Mouse (Mus musculus) kidney, adult 9 months (tissue): ENCODE data around the gene Myoz2.

Experiments used
- DNase-seq: peaks from one replicate; pipeline ENCODE4 v3.0.0; 2022

The Myoz2 gene

GRCm38 (mm10) chr3:123001053-123001452 is 33.8 kb downstream of the Myoz2 start:
- DNase-seq: peak; percentile 63

DNA sequence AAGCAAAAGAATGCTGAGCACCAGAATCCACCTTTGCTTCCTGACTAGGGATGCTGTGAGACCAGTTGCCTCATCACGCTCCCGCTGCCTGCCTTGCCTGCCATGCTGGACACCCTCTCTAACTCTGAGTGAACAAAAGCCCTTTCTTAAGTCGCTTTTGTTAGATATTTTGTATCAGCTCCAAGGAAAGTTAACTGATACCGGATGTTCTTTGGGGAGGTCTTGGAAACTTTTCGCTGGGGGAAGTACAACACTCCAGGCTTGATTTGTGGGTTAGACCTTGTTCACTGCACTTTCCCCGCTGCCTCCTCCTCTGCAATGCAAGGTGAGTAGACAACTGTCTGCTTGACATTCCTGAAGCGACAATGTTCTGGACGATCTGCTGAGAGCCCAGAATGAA is 36.3 kb downstream of the Myoz2 start:
- DNase-seq: no peak

- DNase-seq: peak; percentile 27
Observed at GRCm38 (mm10) chr3:122996968-122997367, 37.8 kb downstream of the Myoz2 start.

DNA sequence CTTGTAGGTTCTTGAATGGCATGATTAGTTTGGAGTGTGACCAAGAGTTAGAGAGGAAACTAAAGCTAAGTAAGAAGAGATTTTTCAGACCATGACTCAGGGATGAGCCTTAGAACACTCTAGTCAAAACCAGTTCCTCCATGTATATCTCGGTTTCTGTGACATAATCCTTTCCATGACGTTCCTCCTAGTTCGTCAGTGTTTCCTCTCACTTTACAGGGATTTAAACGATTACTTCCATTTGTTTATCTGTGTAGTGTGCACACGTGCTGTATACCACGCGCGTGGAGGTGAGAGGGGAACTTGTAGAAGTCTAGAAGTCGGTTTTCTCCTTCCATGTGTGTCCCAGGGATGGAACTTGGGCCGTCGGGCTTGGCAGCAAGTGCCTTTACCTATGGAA is 47.9 kb downstream of the Myoz2 start:
- no peak for DNase-seq

GRCm38 (mm10) chr3:122986386-122986785 is 48.4 kb downstream of the Myoz2 start:
- peak; percentile 58 for DNase-seq

- DNase-seq: peak; percentile 30
Observed at GRCm38 (mm10) chr3:122985183-122985944, 49.5 kb downstream of the Myoz2 start.

- peak; percentile 92 for DNase-seq
Observed at GRCm38 (mm10) chr3:122984249-122985182, 50.3 kb downstream of the Myoz2 start, which contains the start of gene Usp53. Gene Usp53 (minus strand): TSS chr3:122984510.

- DNase-seq: peak; percentile 92
Observed at GRCm38 (mm10) chr3:122983849-122984248, 51.0 kb downstream of the Myoz2 start.

DNA sequence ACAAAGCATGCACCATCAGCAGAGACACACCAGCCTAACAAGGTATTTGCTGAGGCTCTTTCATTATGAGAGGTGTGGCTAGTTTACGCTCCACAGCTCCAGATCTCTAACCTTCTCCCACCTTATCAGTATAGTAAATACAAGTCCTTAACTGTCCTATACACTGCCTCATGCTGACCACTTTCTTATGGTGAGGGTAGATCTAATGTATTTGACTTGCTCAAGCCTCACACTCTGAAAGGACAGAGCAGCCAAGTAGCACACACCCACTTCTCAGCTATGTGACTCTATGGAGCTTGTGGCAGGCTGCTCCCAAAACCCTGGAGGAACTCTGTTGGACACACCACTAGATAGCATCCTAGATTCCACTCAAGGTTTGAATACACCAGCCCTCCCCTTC is 58.9 kb downstream of the Myoz2 start:
- no peak for DNase-seq

- no peak for DNase-seq
Observed at GRCm38 (mm10) chr3:122975363-122975762, 59.5 kb downstream of the Myoz2 start.

DNA sequence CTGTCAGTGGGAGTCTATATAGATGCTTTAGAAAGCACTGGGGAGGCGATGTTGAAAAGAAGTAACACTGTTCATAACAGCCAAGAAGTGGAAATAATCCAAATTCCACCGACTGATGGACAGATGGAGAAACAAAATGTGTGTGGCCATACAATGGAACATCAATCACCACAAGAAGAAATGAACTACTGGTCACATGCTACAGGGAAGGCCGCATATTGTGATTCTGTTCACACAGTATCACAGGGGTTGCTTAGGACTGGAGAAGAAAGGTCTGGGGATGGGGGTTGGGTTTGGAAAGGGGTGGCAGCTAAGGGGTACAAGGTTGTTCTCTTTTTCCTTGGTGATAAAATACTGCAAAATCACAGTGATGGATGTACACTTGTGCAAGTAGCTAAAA is 60.0 kb downstream of the Myoz2 start:
- no peak for DNase-seq

- no peak for DNase-seq
Observed at GRCm38 (mm10) chr3:122972126-122972822, 62.5 kb downstream of the Myoz2 start.

- DNase-seq: no peak
Observed at GRCm38 (mm10) chr3:122968391-122968790, 66.4 kb downstream of the Myoz2 start.

DNA sequence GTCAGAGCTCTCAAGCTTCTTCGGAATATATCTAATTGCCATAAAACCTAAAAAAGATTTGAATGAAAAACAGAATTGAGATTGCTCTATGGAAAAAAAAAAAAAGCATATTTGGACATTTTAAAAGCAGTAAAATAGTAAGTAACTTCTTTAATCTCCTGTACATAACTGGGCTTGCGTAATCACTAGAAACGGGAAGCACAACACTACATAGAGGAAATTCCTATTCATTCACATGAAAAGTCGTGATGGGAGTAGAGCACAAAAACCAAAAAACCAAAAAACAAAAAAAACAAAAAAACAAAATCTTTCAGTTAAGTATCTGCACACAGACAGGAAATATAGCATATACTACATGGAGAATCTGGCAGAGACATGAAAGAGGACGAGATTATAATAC is 70.5 kb downstream of the Myoz2 start:
- no peak for DNase-seq
